Comparison of ENCODE assay signal across 8 mouse cellular contexts in genomic region chr1:133181072-133182015, GRCm38 (mm10). TPM values are rescaled to one million over a fixed set of nuclear protein-coding genes. Genes with fewer than 3 reads are reported as not detected.
DNase-seq lines count a peak whose midpoint lies in the region; ATAC-seq and TF ChIP-seq lines count a peak whose summit lies in the region.

No protein-coding gene starts in this region.

- H3K9me3 ChIP-seq in ES-Bruce4 (replicated peaks; ENCODE audit: control insufficient read depth, insufficient read depth, low read length, poor library complexity, severe bottlenecking), result no peaks in the 10 kb centered on the region
- no peaks in the 10 kb centered on the region for H3K9me3 ChIP-seq in forebrain, embryonic 14.5 days (replicated peaks; ENCODE audit: control insufficient read depth, low read length)
- no peaks in the 10 kb centered on the region for H3K9me3 ChIP-seq in liver, embryonic 16.5 days (replicated peaks; ENCODE audit: control insufficient read depth, low read length)
- no peaks in the 10 kb centered on the region for H3K9me3 ChIP-seq in neural tube, embryonic 15.5 days (replicated peaks)

- no peak overlapping the region for H3K9ac ChIP-seq in ES-Bruce4 (ENCODE audit: low read depth, poor library complexity, severe bottlenecking)
- peak overlapping the region; percentile 80 for H3K9ac ChIP-seq in forebrain, embryonic 14.5 days (ENCODE audit: low read length)
- H3K9ac ChIP-seq in liver, embryonic 16.5 days (ENCODE audit: low read depth, low read length), result no peak overlapping the region
- peak overlapping the region; percentile 75 for H3K9ac ChIP-seq in neural tube, embryonic 15.5 days (replicated peaks)

- no peaks in the 10 kb centered on the region for H3K36me3 ChIP-seq in ES-Bruce4 (ENCODE audit: control insufficient read depth, insufficient read depth, low read length, poor library complexity, severe bottlenecking)
- H3K36me3 ChIP-seq in forebrain, embryonic 14.5 days (ENCODE audit: control insufficient read depth, insufficient read depth, low read length), result no peaks in the 10 kb centered on the region
- no peaks in the 10 kb centered on the region for H3K36me3 ChIP-seq in liver, embryonic 16.5 days (ENCODE audit: control insufficient read depth, insufficient read depth)
- H3K36me3 ChIP-seq in neural tube, embryonic 15.5 days, result no peaks in the 10 kb centered on the region

- peaks cover 2% of the 10 kb centered on the region for H3K4me1 ChIP-seq in ES-Bruce4 (ENCODE audit: control insufficient read depth, insufficient read depth, low read length)
- peaks cover 14% of the 10 kb centered on the region for H3K4me1 ChIP-seq in forebrain, embryonic 14.5 days (ENCODE audit: control insufficient read depth, insufficient read depth, low read length)
- no peaks in the 10 kb centered on the region for H3K4me1 ChIP-seq in liver, embryonic 16.5 days (ENCODE audit: control insufficient read depth, low read depth, low read length)
- peaks cover 40% of the 10 kb centered on the region for H3K4me1 ChIP-seq in neural tube, embryonic 15.5 days

- H3K27me3 ChIP-seq in ES-Bruce4 (ENCODE audit: control insufficient read depth, insufficient read depth, low read length, poor library complexity, severe bottlenecking), result no peaks in the 10 kb centered on the region
- no peaks in the 10 kb centered on the region for H3K27me3 ChIP-seq in forebrain, embryonic 14.5 days (replicated peaks; ENCODE audit: control insufficient read depth, insufficient read depth, low read length)
- H3K27me3 ChIP-seq in liver, embryonic 16.5 days (ENCODE audit: control insufficient read depth, insufficient read depth, low read depth, low read length), result peaks cover 27% of the 10 kb centered on the region
- no peaks in the 10 kb centered on the region for H3K27me3 ChIP-seq in neural tube, embryonic 15.5 days (replicated peaks)

- peak; percentile 10 for DNase-seq in c-Kit-positive CD71-positive TER-119-negative erythroid progenitor cells, embryonic 14.5 days (ENCODE audit: low read depth)
- DNase-seq in forebrain, embryonic 14.5 days (ENCODE audit: low spot score), result peak; percentile 96
- DNase-seq in heart, postnatal 10 days, result peak; percentile 85 to 89
- DNase-seq in layer of hippocampus, adult 11-12 months (ENCODE audit: low spot score), result peak; percentile 83
- peak; percentile 88 for DNase-seq in thymus, postnatal 14 days

- peak overlapping the region; percentile 17 for H3K4me3 ChIP-seq in ES-Bruce4 (ENCODE audit: low read depth, low read length)
- H3K4me3 ChIP-seq in forebrain, embryonic 14.5 days (ENCODE audit: low read depth, low read length), result peak overlapping the region; percentile 47
- H3K4me3 ChIP-seq in liver, embryonic 16.5 days (ENCODE audit: low read depth, low read length), result peak overlapping the region; percentile 31
- H3K4me3 ChIP-seq in neural tube, embryonic 15.5 days (replicated peaks), result peak overlapping the region; percentile 64

- H3K4me2 ChIP-seq in forebrain, embryonic 14.5 days (ENCODE audit: low read length), result peak overlapping the region; percentile 65
- peak overlapping the region; percentile 39 for H3K4me2 ChIP-seq in liver, embryonic 16.5 days (ENCODE audit: low read depth, low read length)
- H3K4me2 ChIP-seq in neural tube, embryonic 15.5 days, result peak overlapping the region; percentile 78

- peak; percentile 76 for ATAC-seq in forebrain, embryonic 14.5 days
- no peak for ATAC-seq in liver, embryonic 16.5 days (ENCODE audit: low read depth)
- peak; percentile 84 for ATAC-seq in neural tube, embryonic 15.5 days (ENCODE audit: low FRiP score)

- WGBS in forebrain, embryonic 14.5 days, result 0% methylated on average over 31 of the region's 31 CpGs
- 2% methylated on average over 31 of the region's 31 CpGs for WGBS in liver, embryonic 16.5 days (ENCODE audit: insufficient replicate concordance)
- WGBS in neural tube, embryonic 15.5 days, result 2% methylated on average over 31 of the region's 31 CpGs

- peak; percentile 86 for TF ChIP-seq CTCF in ES-Bruce4 (IDR thresholded peaks at IDR 0.05; ENCODE audit: low read depth, low read length)

- intact Hi-C loops in heart, postnatal 10 days (cut with DNase I), result loop anchor here (1.0 to 2.0 kb wide), 3 partner anchors 43 to 126 kb away; no protein-coding TSS in a partner anchor

- no peak for TF ChIP-seq POLR2A in ES-Bruce4 (IDR thresholded peaks at IDR 0.05; ENCODE audit: insufficient read depth, low read length)

- TF ChIP-seq EP300 in ES-Bruce4 (IDR thresholded peaks at IDR 0.05; ENCODE audit: insufficient read depth, low read depth, low read length), result no peak

- no peak overlapping the region for H3K27ac ChIP-seq in ES-Bruce4 (ENCODE audit: insufficient read depth, low read length)
- peak overlapping the region; percentile 99 for H3K27ac ChIP-seq in forebrain, embryonic 14.5 days (ENCODE audit: low read depth, low read length)
- no peak overlapping the region for H3K27ac ChIP-seq in liver, embryonic 16.5 days (ENCODE audit: low read length)
- H3K27ac ChIP-seq in neural tube, embryonic 15.5 days (replicated peaks), result peak overlapping the region; percentile 92

RNA-seq across cellular contexts. Expression of gene Plekha6, which starts 17.3 kb away (rescaled TPM):
- polyA plus RNA-seq in ES-Bruce4 (2011; ENCODE audit: insufficient read depth, insufficient read length, low read depth, missing spikeins), result 1.3 and 1.9 TPM in 2 replicates
- polyA plus RNA-seq in forebrain, embryonic 14.5 days (2014; fragmentation: Nextera tagmentation; extraction: Ambion mirVana), result 7.3 and 9.7 TPM in 2 replicates
- total RNA-seq in heart, postnatal 10 days (2021), result 10 to 100 TPM; 58.1 to 68.9 TPM
- 2.8 and 3.7 TPM in 2 replicates for polyA plus RNA-seq in liver, embryonic 16.5 days (2015; fragmentation: Nextera tagmentation; extraction: Ambion mirVana)
- polyA plus RNA-seq in neural tube, embryonic 15.5 days (2015; fragmentation: Nextera tagmentation; extraction: Ambion mirVana), result 17.1 and 20.5 TPM in 2 replicates

RNA-seq across cellular contexts. Expression of gene Ppp1r15b, which starts 50.4 kb away (rescaled TPM):
- polyA plus RNA-seq in ES-Bruce4 (2011; ENCODE audit: insufficient read depth, insufficient read length, low read depth, missing spikeins), result 59.9 and 68.9 TPM in 2 replicates
- 26.6 and 31.6 TPM in 2 replicates for polyA plus RNA-seq in forebrain, embryonic 14.5 days (2014; fragmentation: Nextera tagmentation; extraction: Ambion mirVana)
- total RNA-seq in heart, postnatal 10 days (2021), result 10 to 100 TPM; 38.2 to 42.1 TPM
- 46.1 and 48.9 TPM in 2 replicates for polyA plus RNA-seq in liver, embryonic 16.5 days (2015; fragmentation: Nextera tagmentation; extraction: Ambion mirVana)
- polyA plus RNA-seq in neural tube, embryonic 15.5 days (2015; fragmentation: Nextera tagmentation; extraction: Ambion mirVana), result 23.4 and 25.4 TPM in 2 replicates

Comparison
In these comparisons a context has a peak if more than half of its experiments do, and no peak if none do; other contexts are left out.
1. H3K27ac ChIP-seq: peak in forebrain, embryonic 14.5 days (single experiment) and neural tube, embryonic 15.5 days (single experiment); none in ES-Bruce4 (single experiment) and liver, embryonic 16.5 days (single experiment).
2. H3K9ac ChIP-seq: peak in forebrain, embryonic 14.5 days (single experiment) and neural tube, embryonic 15.5 days (single experiment); none in ES-Bruce4 (single experiment) and liver, embryonic 16.5 days (single experiment).
3. DNase-seq: peak in every context shown above with its lines; median percentile 96 in forebrain, embryonic 14.5 days; 88 in thymus, postnatal 14 days; 87 in heart, postnatal 10 days; 83 in layer of hippocampus, adult 11-12 months; 10 in c-Kit-positive CD71-positive TER-119-negative erythroid progenitor cells, embryonic 14.5 days.
4. Peak in every context shown above with its lines, with median percentiles within 50 percentile points of each other: H3K4me3 ChIP-seq and H3K4me2 ChIP-seq.